8 mouse cellular contexts compared by ENCODE assay signal in the genomic region with DNA sequence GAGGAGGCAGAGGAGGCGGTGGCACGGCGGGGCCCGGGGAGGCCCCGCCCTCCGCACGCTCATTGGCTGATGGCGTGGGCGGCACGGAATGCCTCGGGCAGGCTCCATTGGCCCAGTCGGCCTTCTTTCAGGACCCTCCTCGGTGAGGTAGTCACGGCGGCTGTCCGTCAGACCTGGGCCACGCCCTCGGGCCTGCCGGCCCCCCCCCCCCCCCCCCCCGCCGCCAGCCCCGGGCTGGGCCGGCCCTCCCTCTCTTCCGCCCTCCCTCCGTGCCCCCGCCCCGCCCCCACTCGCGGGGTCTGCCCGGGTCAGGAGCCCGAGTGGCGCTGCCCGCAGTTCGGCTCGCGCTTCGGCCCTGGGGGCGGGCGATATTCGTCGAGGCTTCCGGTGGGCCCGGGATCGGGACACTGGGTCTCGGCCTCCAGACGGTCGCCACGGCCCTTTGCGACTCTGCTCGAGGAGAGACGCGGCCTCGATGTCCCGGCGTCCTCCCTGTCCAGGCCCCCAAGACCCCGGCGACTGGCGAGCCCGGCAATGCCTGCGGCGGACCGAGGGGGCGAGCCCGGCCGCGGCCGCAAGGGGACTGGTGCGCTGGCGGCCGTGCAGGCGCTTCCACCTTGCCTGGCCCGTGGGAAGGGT. TPM values are rescaled to one million over a fixed set of nuclear protein-coding genes. Genes with fewer than 3 reads are reported as not detected.
DNase-seq lines count a peak whose midpoint lies in the region; ATAC-seq lines count a peak whose summit lies in the region.
"Not testable (repeated sequence)": the region's sequence is repeated elsewhere in the genome, so short reads cannot be mapped to it uniquely, and the experiment has no call there.

Gene Zmym5, minus strand, starts transcription at position 16 of the 639 bp plus-strand sequence.

- DNase-seq in R1 (ENCODE audit: low read depth, low spot score), result peak; percentile 73
- peak; percentile 80 to 92 for DNase-seq in cerebellum, postnatal 36 days
- DNase-seq in frontal cortex, postnatal 36 days (ENCODE audit: low spot score in 2 of 2), result peak; percentile 77 to 91
- DNase-seq in left cerebral cortex, adult 18-20 months (ENCODE audit: low spot score in 2 of 2), result peak; percentile 58 to 91
- peak; percentile 94 to 98 for DNase-seq in lung, postnatal 4 days
- peak; percentile 92 for DNase-seq in retina, postnatal 1 day
- DNase-seq in urinary bladder, adult 18-20 months (ENCODE audit: low spot score in 2 of 2), result peak; percentile 86 to 90

- peak within 1 kb of the TSS; percentile 72 for H3K9ac ChIP-seq in hindbrain, embryonic 15.5 days

- peak within 1 kb of the TSS; percentile 73 for H3K4me2 ChIP-seq in hindbrain, embryonic 15.5 days

- H3K9me3 ChIP-seq in hindbrain, embryonic 15.5 days, result not testable (repeated sequence)

- under 1% methylated on average over 41 of the region's 72 CpGs for WGBS in hindbrain, embryonic 15.5 days

- H3K4me3 ChIP-seq in hindbrain, embryonic 15.5 days, result peak within 1 kb of the TSS; percentile 76

- not testable (repeated sequence) for H3K27me3 ChIP-seq in hindbrain, embryonic 15.5 days

- ATAC-seq in hindbrain, embryonic 15.5 days (ENCODE audit: low FRiP score, low read depth), result peak; percentile 99

- H3K36me3 ChIP-seq in hindbrain, embryonic 15.5 days, result not testable (repeated sequence)

- H3K27ac ChIP-seq in hindbrain, embryonic 15.5 days (replicated peaks), result peak within 1 kb of the TSS; percentile 94

- H3K4me1 ChIP-seq in hindbrain, embryonic 15.5 days (replicated peaks), result peaks cover 32% of the 10 kb centered on the region

RNA-seq across cellular contexts. Expression of gene Zmym5, which starts in this region (rescaled TPM):
- 29.9 and 30.4 TPM in 2 replicates for polyA plus RNA-seq in hindbrain, embryonic 15.5 days (2015; fragmentation: Nextera tagmentation; extraction: Ambion mirVana)
- total RNA-seq in left cerebral cortex, adult 18-20 months (2021), result 10 to 100 TPM; 30.3 to 31.1 TPM

Comparison
In these comparisons a context has a peak if more than half of its experiments do, and no peak if none do; other contexts are left out.
1. Peak in every context shown above with its lines: DNase-seq, ATAC-seq, H3K4me3 ChIP-seq and H3K27ac ChIP-seq.